Comparison of ENCODE assay signal across 8 mouse cellular contexts in the genomic region with DNA sequence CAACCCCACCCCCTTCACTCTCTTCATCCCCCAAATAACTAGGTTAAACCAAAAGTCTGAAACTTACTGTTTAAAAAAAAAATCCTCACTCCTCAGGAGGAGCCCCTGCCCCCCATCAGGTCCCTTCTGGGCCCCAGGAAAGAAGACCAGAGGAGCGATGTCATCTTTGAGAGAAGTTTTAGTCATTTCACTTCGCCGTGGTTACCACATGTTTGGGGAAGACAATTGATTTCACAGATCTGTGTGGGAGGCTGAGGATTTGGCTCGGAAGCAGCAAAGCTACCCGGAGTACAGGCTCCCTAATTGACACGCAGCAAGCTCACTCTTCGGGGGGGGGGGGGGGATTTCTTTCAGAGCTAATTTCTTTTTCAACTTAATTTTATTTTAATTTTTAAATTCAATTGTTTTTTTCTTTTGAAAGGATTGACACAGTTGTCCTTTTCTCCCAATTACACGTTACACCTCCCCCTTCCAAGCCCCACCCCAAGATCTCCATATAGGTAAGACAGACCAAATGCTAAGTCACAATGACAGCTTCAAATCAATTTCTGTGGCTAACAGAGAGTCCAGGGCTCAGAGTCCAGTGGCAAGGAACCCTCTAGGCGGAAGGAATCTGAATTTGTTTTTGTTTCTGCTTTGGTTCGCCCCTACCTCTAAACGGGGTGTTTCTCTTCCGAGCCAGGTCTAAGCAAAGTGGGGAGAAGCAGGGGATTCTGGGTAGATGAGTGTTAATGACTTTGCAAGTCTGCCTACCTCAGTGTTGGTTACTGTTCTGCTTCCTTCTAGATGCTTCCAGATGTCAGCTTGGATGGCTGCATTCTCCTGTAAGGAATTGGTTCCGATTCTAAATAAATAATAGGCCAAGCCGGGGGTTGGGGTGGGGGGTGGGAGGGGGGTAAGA.
DNase-seq lines count a peak whose midpoint lies in the region; ATAC-seq and TF ChIP-seq lines count a peak whose summit lies in the region.

No protein-coding gene starts in this region.

- H3K9ac ChIP-seq in hindbrain, postnatal 0 days (replicated peaks; ENCODE audit: low read length): 0 out of 2 replicates have a peak overlapping the region, but pooled peaks have one; percentile 28
- H3K9ac ChIP-seq in midbrain, embryonic 13.5 days (replicated peaks): peak overlapping the region; percentile 44; the same call in 1 of the 2 replicates

- H3K36me3 ChIP-seq in embryonic facial prominence, embryonic 10.5 days (replicated peaks): no peaks in the 10 kb centered on the region
- no peaks in the 10 kb centered on the region for H3K36me3 ChIP-seq in hindbrain, postnatal 0 days (ENCODE audit: insufficient read depth, low read length)
- no peaks in the 10 kb centered on the region for H3K36me3 ChIP-seq in midbrain, embryonic 13.5 days

- H3K4me1 ChIP-seq in embryonic facial prominence, embryonic 10.5 days: peaks cover 40% of the 10 kb centered on the region
- H3K4me1 ChIP-seq in hindbrain, postnatal 0 days (ENCODE audit: insufficient read depth, low read length): peaks cover 7% of the 10 kb centered on the region; the same call in 1 of the 2 replicates
- H3K4me1 ChIP-seq in midbrain, embryonic 13.5 days (replicated peaks): peaks cover 13% of the 10 kb centered on the region

- ATAC-seq in hindbrain, postnatal 0 days: 0 out of 2 replicates have a peak, but pooled peaks have one; percentile 43
- peak; percentile 21; the same call in 1 of the 2 replicates for ATAC-seq in midbrain, embryonic 13.5 days
- ATAC-seq in frontal cortex, adult (ENCODE audit: low TSS enrichment): no peak

- DNase-seq in right cerebral cortex, adult 18-20 months: peak; percentile 38
- no peak for DNase-seq in right cerebral cortex, postnatal 10 days (ENCODE audit: low spot score in 2 of 2)
- no peak for DNase-seq in embryonic facial prominence, embryonic 10.5 days (ENCODE audit: low spot score)
- DNase-seq in hindbrain, postnatal 0 days (ENCODE audit: low spot score): peak; percentile 45
- DNase-seq in thymus, postnatal 25 days: peak; percentile 49
- DNase-seq in cerebellum, postnatal 10 days: no peak

- H3K4me2 ChIP-seq in hindbrain, postnatal 0 days (ENCODE audit: low read depth, low read length): peak overlapping the region; percentile 54
- peak overlapping the region; percentile 49 for H3K4me2 ChIP-seq in midbrain, embryonic 13.5 days (replicated peaks)

- peaks cover 30% of the 10 kb centered on the region for H3K27me3 ChIP-seq in embryonic facial prominence, embryonic 10.5 days (replicated peaks; ENCODE audit: low read depth, poor library complexity, severe bottlenecking)
- H3K27me3 ChIP-seq in hindbrain, postnatal 0 days (ENCODE audit: insufficient read depth, low read length): no peaks in the 10 kb centered on the region
- 0 out of 2 replicates have a peak, but pooled peaks cover 2% of the 10 kb centered on the region for H3K27me3 ChIP-seq in midbrain, embryonic 13.5 days

- H3K4me3 ChIP-seq in embryonic facial prominence, embryonic 10.5 days: peak overlapping the region; percentile 40
- peak overlapping the region; percentile 21 for H3K4me3 ChIP-seq in hindbrain, postnatal 0 days (ENCODE audit: low read length)
- H3K4me3 ChIP-seq in midbrain, embryonic 13.5 days (replicated peaks): peak overlapping the region; percentile 25

- H3K27ac ChIP-seq in embryonic facial prominence, embryonic 10.5 days (replicated peaks): no peak overlapping the region
- no peak overlapping the region for H3K27ac ChIP-seq in hindbrain, postnatal 0 days
- H3K27ac ChIP-seq in midbrain, embryonic 13.5 days: no peak overlapping the region

- no peaks in the 10 kb centered on the region for H3K9me3 ChIP-seq in embryonic facial prominence, embryonic 10.5 days
- no peaks in the 10 kb centered on the region for H3K9me3 ChIP-seq in hindbrain, postnatal 0 days (ENCODE audit: low read length)
- H3K9me3 ChIP-seq in midbrain, embryonic 13.5 days: no peaks in the 10 kb centered on the region

- TF ChIP-seq CTCF in hindbrain, postnatal 0 days (IDR thresholded peaks at IDR 0.05; ENCODE audit: low read depth): no peak

- WGBS in embryonic facial prominence, embryonic 10.5 days: 9% methylated on average over 14 of the region's 14 CpGs
- 7% methylated on average over 14 of the region's 14 CpGs for WGBS in hindbrain, postnatal 0 days
- 10% methylated on average over 14 of the region's 14 CpGs for WGBS in midbrain, embryonic 13.5 days

Comparison
In these comparisons a context has a peak if more than half of its experiments do, and no peak if none do; other contexts are left out.
1. DNase-seq: peak in right cerebral cortex, adult 18-20 months (single experiment), hindbrain, postnatal 0 days (single experiment) and thymus, postnatal 25 days (single experiment); none in right cerebral cortex, postnatal 10 days (0 of 2), embryonic facial prominence, embryonic 10.5 days (single experiment) and cerebellum, postnatal 10 days (0 of 2).
2. Peak in every context shown above with its lines, with median percentiles within 50 percentile points of each other: H3K4me3 ChIP-seq.